ENCODE assay signal across 13 mouse cellular contexts in genomic region chr6:122298223-122298609, GRCm38 (mm10). TPM values are rescaled to one million over a fixed set of nuclear protein-coding genes. Genes with fewer than 3 reads are reported as not detected.
A peak's percentile ranks its signal among the peaks of the same experiment; 100 is the strongest.
DNase-seq lines count a peak whose midpoint lies in the region; ATAC-seq and TF ChIP-seq lines count a peak whose summit lies in the region.
"Had no signal": no experiment of that assay in that cellular context is flagged by ENCODE, and none has a peak within 500 bp of the region (broad histone marks: within the 10 kb centered on the region; RNA-seq: fewer than 3 reads in every experiment).

No protein-coding gene starts in this region.

- H3K4me3 ChIP-seq in embryonic facial prominence, embryonic 13.5 days, result no peak overlapping the region
- no peak overlapping the region for H3K4me3 ChIP-seq in embryonic facial prominence, embryonic 10.5 days
- peak overlapping the region; percentile 92 for H3K4me3 ChIP-seq in megakaryocyte, embryonic 14.5 days (replicated peaks)
- H3K4me3 ChIP-seq in limb, embryonic 14.5 days (replicated peaks; ENCODE audit: low read length), result peak overlapping the region; percentile 51
- no peak overlapping the region for H3K4me3 ChIP-seq in stomach, embryonic 16.5 days (replicated peaks; ENCODE audit: low read length)

- no peak overlapping the region for H3K9ac ChIP-seq in embryonic facial prominence, embryonic 13.5 days
- H3K9ac ChIP-seq in limb, embryonic 14.5 days (ENCODE audit: low read depth, low read length, severe bottlenecking), result 0 out of 2 replicates have a peak overlapping the region, but pooled peaks have one; percentile 71
- H3K9ac ChIP-seq in stomach, embryonic 16.5 days (ENCODE audit: low read length), result no peak overlapping the region

- H3K27ac ChIP-seq in embryonic facial prominence, embryonic 13.5 days, result no peak overlapping the region
- H3K27ac ChIP-seq in embryonic facial prominence, embryonic 10.5 days (replicated peaks), result no peak overlapping the region
- no peak overlapping the region for H3K27ac ChIP-seq in limb, embryonic 14.5 days (replicated peaks; ENCODE audit: low read depth, low read length)
- H3K27ac ChIP-seq in stomach, embryonic 16.5 days (ENCODE audit: low read length), result no peak overlapping the region
- H3K27ac ChIP-seq: macrophage had no signal

- no peak for DNase-seq in embryonic facial prominence, embryonic 10.5 days (ENCODE audit: low spot score)
- DNase-seq in limb, embryonic 14.5 days (ENCODE audit: low spot score), result no peak
- no peak for DNase-seq in spleen, adult 12 weeks (ENCODE audit: low spot score)
- DNase-seq: adrenal gland, adult 2 months; cerebellum, postnatal 36 days; kidney, postnatal 36 days had no signal

- H3K36me3 ChIP-seq in embryonic facial prominence, embryonic 13.5 days, result no peaks in the 10 kb centered on the region
- H3K36me3 ChIP-seq in embryonic facial prominence, embryonic 10.5 days (replicated peaks), result no peaks in the 10 kb centered on the region
- no peaks in the 10 kb centered on the region for H3K36me3 ChIP-seq in megakaryocyte, embryonic 14.5 days (replicated peaks; ENCODE audit: low read length)
- no peaks in the 10 kb centered on the region for H3K36me3 ChIP-seq in limb, embryonic 14.5 days (ENCODE audit: control insufficient read depth, insufficient read depth, low read length)
- H3K36me3 ChIP-seq in stomach, embryonic 16.5 days (ENCODE audit: control insufficient read depth, insufficient read depth, low read length), result no peaks in the 10 kb centered on the region

- H3K27me3 ChIP-seq in embryonic facial prominence, embryonic 13.5 days, result no peaks in the 10 kb centered on the region
- H3K27me3 ChIP-seq in embryonic facial prominence, embryonic 10.5 days (replicated peaks; ENCODE audit: low read depth, poor library complexity, severe bottlenecking), result no peaks in the 10 kb centered on the region; the same call in 1 of the 2 replicates
- no peaks in the 10 kb centered on the region for H3K27me3 ChIP-seq in megakaryocyte, embryonic 14.5 days (replicated peaks)
- no peaks in the 10 kb centered on the region for H3K27me3 ChIP-seq in limb, embryonic 14.5 days (ENCODE audit: control insufficient read depth, insufficient read depth, low read length)
- H3K27me3 ChIP-seq in stomach, embryonic 16.5 days (ENCODE audit: control insufficient read depth, insufficient read depth, low read length), result no peaks in the 10 kb centered on the region

- 37% methylated on average over 4 of the region's 4 CpGs for WGBS in embryonic facial prominence, embryonic 13.5 days
- whole genome bisulfite sequencing in embryonic facial prominence, embryonic 10.5 days, result 62% methylated on average over 4 of the region's 4 CpGs
- 38% methylated on average over 4 of the region's 4 CpGs for WGBS in limb, embryonic 14.5 days
- WGBS in stomach, embryonic 16.5 days, result 47% methylated on average over 4 of the region's 4 CpGs

- no peak for TF ChIP-seq POLR2A in limb, embryonic 14.5 days (IDR thresholded peaks at IDR 0.05; ENCODE audit: borderline replicate concordance, extremely low read depth, insufficient read depth, insufficient read length)

- no peaks in the 10 kb centered on the region for H3K9me3 ChIP-seq in embryonic facial prominence, embryonic 13.5 days
- H3K9me3 ChIP-seq in embryonic facial prominence, embryonic 10.5 days, result no peaks in the 10 kb centered on the region
- H3K9me3 ChIP-seq in megakaryocyte, embryonic 14.5 days, result no peaks in the 10 kb centered on the region
- H3K9me3 ChIP-seq in limb, embryonic 14.5 days (ENCODE audit: control insufficient read depth, low read length), result no peaks in the 10 kb centered on the region
- H3K9me3 ChIP-seq in stomach, embryonic 16.5 days (replicated peaks; ENCODE audit: control insufficient read depth, low read length), result no peaks in the 10 kb centered on the region

- peak overlapping the region; percentile 69; the same call in 1 of the 2 replicates for H3K4me2 ChIP-seq in embryonic facial prominence, embryonic 13.5 days
- H3K4me2 ChIP-seq in limb, embryonic 14.5 days (replicated peaks; ENCODE audit: low read depth, low read length, severe bottlenecking), result peak overlapping the region; percentile 64
- peak overlapping the region; percentile 68; the same call in 1 of the 2 replicates for H3K4me2 ChIP-seq in stomach, embryonic 16.5 days (ENCODE audit: low read depth, low read length)

- ATAC-seq in embryonic facial prominence, embryonic 13.5 days (ENCODE audit: insufficient number of reproducible peaks, insufficient read depth, low FRiP score, low TSS enrichment, low read depth), result peak; percentile 39; the same call in 1 of the 2 replicates
- ATAC-seq in megakaryocyte, adult 5-6 weeks (ENCODE audit: poor library complexity, severe bottlenecking), result no peak
- no peak for ATAC-seq in limb, embryonic 14.5 days (ENCODE audit: low FRiP score, low read depth)
- ATAC-seq in stomach, embryonic 16.5 days (ENCODE audit: insufficient read depth, low FRiP score), result no peak
- ATAC-seq in inflammation-experienced regulatory T-cells, adult 6 months, result no peak

- peaks cover 9% of the 10 kb centered on the region for H3K4me1 ChIP-seq in embryonic facial prominence, embryonic 13.5 days
- H3K4me1 ChIP-seq in embryonic facial prominence, embryonic 10.5 days, result peaks cover 19% of the 10 kb centered on the region
- peaks cover 91% of the 10 kb centered on the region for H3K4me1 ChIP-seq in megakaryocyte, embryonic 14.5 days
- H3K4me1 ChIP-seq in limb, embryonic 14.5 days (ENCODE audit: control insufficient read depth, insufficient read depth, low read length), result peaks cover 4% of the 10 kb centered on the region; the same call in 1 of the 2 replicates
- H3K4me1 ChIP-seq in stomach, embryonic 16.5 days (ENCODE audit: control insufficient read depth, insufficient read depth, low read length), result no peaks in the 10 kb centered on the region; the same call in 1 of the 2 replicates

RNA-seq across cellular contexts. Expression of gene M6pr, which starts 10.3 kb away (rescaled TPM):
- polyA plus RNA-seq in embryonic facial prominence, embryonic 13.5 days (2015; fragmentation: Nextera tagmentation; extraction: Ambion mirVana), result 75.7 and 76.7 TPM in 2 replicates
- 80.4 and 85.2 TPM in 2 replicates for polyA plus RNA-seq in embryonic facial prominence, embryonic 10.5 days (2016; fragmentation: Nextera tagmentation; extraction: Ambion mirVana)
- 3.6 and 13.0 TPM in 2 replicates for polyA plus RNA-seq in megakaryocyte, embryonic 14.5 days (2012; ENCODE audit: insufficient read depth, low replicate concordance)
- total RNA-seq in megakaryocyte, adult 5-6 weeks (2015), result 158 and 160 TPM in 2 replicates
- 329 and 358 TPM in 2 replicates for total RNA-seq in megakaryocyte, adult 5-6 weeks (2017)
- 58.9 and 62.6 TPM in 2 replicates for polyA plus RNA-seq in limb, embryonic 14.5 days (2012; rRNA removed)
- 84.2 and 89.6 TPM in 2 replicates for polyA plus RNA-seq in limb, embryonic 14.5 days (2014; fragmentation: Nextera tagmentation; extraction: Ambion mirVana)
- 132 and 137 TPM in 2 replicates for polyA plus RNA-seq in stomach, embryonic 16.5 days (2015; fragmentation: Nextera tagmentation; extraction: Ambion mirVana)
- 100 to 1,000 TPM; 251 to 357 (median 252) TPM for polyA plus RNA-seq in inflammation-experienced regulatory T-cells, adult 6 months (2017; shearing (Covaris generic))

RNA-seq across cellular contexts. Expression of gene Klrg1, which starts 15.5 kb away (rescaled TPM):
- not detected in 2 replicates for polyA plus RNA-seq in embryonic facial prominence, embryonic 13.5 days (2015; fragmentation: Nextera tagmentation; extraction: Ambion mirVana)
- not detected in 2 replicates for polyA plus RNA-seq in embryonic facial prominence, embryonic 10.5 days (2016; fragmentation: Nextera tagmentation; extraction: Ambion mirVana)
- polyA plus RNA-seq in megakaryocyte, embryonic 14.5 days (2012; ENCODE audit: insufficient read depth, low replicate concordance), result not detected in 2 replicates
- total RNA-seq in megakaryocyte, adult 5-6 weeks (2015), result 0.56 and 0.64 TPM in 2 replicates
- total RNA-seq in megakaryocyte, adult 5-6 weeks (2017), result 0.44 and 0.65 TPM in 2 replicates
- polyA plus RNA-seq in limb, embryonic 14.5 days (2012; rRNA removed), result 0.05 and 0.12 TPM in 2 replicates
- polyA plus RNA-seq in limb, embryonic 14.5 days (2014; fragmentation: Nextera tagmentation; extraction: Ambion mirVana), result 0.28 TPM in 1 of 2 replicates, not detected in the other
- 0.21 TPM in 1 of 2 replicates, not detected in the other for polyA plus RNA-seq in stomach, embryonic 16.5 days (2015; fragmentation: Nextera tagmentation; extraction: Ambion mirVana)
- polyA plus RNA-seq in inflammation-experienced regulatory T-cells, adult 6 months (2017; shearing (Covaris generic)), result 10 to 100 TPM; 31.8 to 88.8 (median 33.5) TPM
- total RNA-seq: heart, adult 2 months had no signal
- polyA plus RNA-seq: adrenal gland, adult 2 months; macrophage had no signal

RNA-seq across cellular contexts. Expression of gene Phc1, which starts 42.1 kb away (rescaled TPM):
- polyA plus RNA-seq in embryonic facial prominence, embryonic 13.5 days (2015; fragmentation: Nextera tagmentation; extraction: Ambion mirVana), result 24.5 and 25.8 TPM in 2 replicates
- 28.9 and 29.5 TPM in 2 replicates for polyA plus RNA-seq in embryonic facial prominence, embryonic 10.5 days (2016; fragmentation: Nextera tagmentation; extraction: Ambion mirVana)
- polyA plus RNA-seq in megakaryocyte, embryonic 14.5 days (2012; ENCODE audit: insufficient read depth, low replicate concordance), result 2.8 and 35.8 TPM in 2 replicates
- 5.0 and 13.3 TPM in 2 replicates for total RNA-seq in megakaryocyte, adult 5-6 weeks (2015)
- total RNA-seq in megakaryocyte, adult 5-6 weeks (2017), result 3.3 and 3.6 TPM in 2 replicates
- polyA plus RNA-seq in limb, embryonic 14.5 days (2012; rRNA removed), result 57.3 and 78.6 TPM in 2 replicates
- 24.5 and 27.8 TPM in 2 replicates for polyA plus RNA-seq in limb, embryonic 14.5 days (2014; fragmentation: Nextera tagmentation; extraction: Ambion mirVana)
- polyA plus RNA-seq in stomach, embryonic 16.5 days (2015; fragmentation: Nextera tagmentation; extraction: Ambion mirVana), result 10.3 and 11.0 TPM in 2 replicates
- 1 to 10 TPM; 6.3 to 7.6 (median 6.7) TPM for polyA plus RNA-seq in inflammation-experienced regulatory T-cells, adult 6 months (2017; shearing (Covaris generic))

Comparison
In these comparisons a context has a peak if more than half of its experiments do, and no peak if none do; other contexts are left out.
1. H3K4me3 ChIP-seq: peak in megakaryocyte, embryonic 14.5 days (single experiment) and limb, embryonic 14.5 days (single experiment); none in embryonic facial prominence, embryonic 13.5 days (single experiment), embryonic facial prominence, embryonic 10.5 days (single experiment) and stomach, embryonic 16.5 days (single experiment).
2. RNA of gene Klrg1, which starts 15.5 kb away (polyA plus RNA-seq): 31.8 to 88.8 TPM in inflammation-experienced regulatory T-cells, adult 6 months; 0.05 to 0.28 TPM in limb, embryonic 14.5 days, not detected in embryonic facial prominence, embryonic 13.5 days, not detected in embryonic facial prominence, embryonic 10.5 days, not detected in megakaryocyte, embryonic 14.5 days and 0.21 TPM in stomach, embryonic 16.5 days; every median in the first group is over 10 times any median in the second.
3. Peak in every context shown above with its lines, with median percentiles within 50 percentile points of each other: H3K4me2 ChIP-seq.